Mouse (Mus musculus): ENCODE data around the gene Mbd5.
A peak's percentile ranks its signal among the peaks of the same experiment; 100 is the strongest.

Gene Mbd5

DNA sequence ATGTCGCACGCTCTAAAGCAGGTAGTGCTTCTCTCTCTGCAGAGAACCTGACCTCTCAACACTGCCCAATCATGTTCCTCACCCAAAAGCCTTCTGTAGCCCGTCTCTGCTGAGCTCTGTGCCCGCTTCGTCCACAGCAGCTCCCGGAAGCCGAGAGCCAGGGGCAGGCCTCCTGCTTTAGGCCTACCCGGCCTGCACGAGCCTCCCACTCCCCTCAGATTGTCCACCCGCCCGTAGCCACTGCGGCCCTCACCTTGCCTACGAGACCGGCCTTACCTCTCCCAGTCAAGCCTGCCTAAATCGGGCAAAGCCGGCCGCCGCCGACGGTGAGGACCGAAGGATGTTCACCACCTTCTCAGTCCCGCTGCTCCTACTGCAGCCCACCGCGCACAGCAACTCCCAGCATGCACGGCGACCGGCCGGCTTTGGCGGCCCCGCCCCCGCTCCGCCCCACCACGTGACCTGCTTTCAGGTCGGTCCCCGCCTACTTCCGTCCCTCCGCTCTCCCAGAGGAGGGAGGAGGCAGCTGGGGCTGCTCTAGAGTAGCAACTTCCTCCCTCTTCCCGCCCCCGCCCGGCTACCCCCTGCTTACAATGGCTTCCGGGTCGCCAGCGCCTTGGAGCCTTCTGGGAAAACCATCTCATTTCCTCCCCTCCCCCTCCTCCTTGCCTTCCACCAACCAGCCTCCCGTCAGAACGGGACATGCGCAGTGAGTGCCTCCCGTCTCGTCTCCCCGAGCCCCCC, at the start of gene Mbd5:
Gene Mbd5, plus strand, starts transcription at position 668 of the 744 bp plus-strand sequence.
- DNase-seq (ENCODE audit: low read depth, low spot score), result peak; percentile 92

DNA sequence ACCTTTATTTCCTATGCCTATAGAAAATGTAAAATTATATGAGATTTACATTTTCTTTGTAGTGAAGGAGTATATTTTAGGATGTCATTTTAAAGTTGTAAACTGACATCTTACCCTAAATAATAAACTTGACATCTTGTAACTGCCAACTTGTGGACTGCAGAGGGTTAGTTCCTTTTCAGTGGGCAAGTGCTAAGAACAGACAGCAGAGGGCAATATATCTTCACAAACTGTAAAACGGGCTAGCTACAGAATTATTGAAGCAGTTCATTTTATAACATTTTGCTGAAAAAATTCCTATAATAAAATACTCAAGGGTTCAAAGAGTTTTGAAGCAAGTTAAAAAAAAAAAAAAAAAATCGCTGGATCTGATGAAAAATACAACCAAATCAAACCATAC, 40.4 kb upstream of the Mbd5 start:
- no peak for DNase-seq (ENCODE audit: low read depth, low spot score)

DNA sequence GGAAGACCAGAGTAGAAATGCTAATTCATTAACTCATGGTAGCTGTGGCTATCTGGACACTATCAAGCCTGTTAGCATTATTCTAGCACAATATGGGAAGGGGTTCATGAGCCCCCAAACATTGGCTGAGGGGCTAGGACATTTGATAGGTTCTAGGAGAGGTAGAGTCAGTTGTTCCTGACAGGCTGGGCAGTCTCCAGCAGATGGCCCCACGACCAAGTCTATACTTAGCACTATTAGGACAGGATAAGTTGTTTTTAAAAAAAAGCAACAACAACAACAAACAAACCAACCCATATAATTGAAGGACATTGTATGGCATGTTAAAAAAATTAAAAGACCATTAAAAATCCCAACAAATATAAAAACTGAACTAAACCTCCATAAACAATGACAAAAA, 35.1 kb upstream of the Mbd5 start:
- DNase-seq (ENCODE audit: low read depth, low spot score), result no peak

DNA sequence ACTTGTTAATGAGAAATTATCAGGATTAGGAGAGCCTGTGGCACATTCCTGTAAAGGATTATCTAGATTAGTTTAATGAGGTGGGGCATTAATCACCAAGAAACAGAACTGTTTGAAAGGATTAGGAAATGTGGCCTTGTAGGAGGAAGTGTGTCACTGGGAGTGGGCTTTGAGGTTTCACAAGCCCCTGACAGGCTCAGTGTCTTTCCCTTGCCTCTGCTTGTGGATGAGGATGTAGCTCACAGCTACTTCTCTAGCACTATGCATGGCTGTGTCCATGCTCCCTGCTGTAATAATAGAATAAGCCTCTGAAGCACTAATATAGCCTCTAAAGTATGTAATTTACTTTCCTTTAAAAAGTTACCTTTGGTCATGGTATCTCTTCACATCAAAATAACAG, 33.5 kb upstream of the Mbd5 start:
- no peak for DNase-seq (ENCODE audit: low read depth, low spot score)

DNA sequence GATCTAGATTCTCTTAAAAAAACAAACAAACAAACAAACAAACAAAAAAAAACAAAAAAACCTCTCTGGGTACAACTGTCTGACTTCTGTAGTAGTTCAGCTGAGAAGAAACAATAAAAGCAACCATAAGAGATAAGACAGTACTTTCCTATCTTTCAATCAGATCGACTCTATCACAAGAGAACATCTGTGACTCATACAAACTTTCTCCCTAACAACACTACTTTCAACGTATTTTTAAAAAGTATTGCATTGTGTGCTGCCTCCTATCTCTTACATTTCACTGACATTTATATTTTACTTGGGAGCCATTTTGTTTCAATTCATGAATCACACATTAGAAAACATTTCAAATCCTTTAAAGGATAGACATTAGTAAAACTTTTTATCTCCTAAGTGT, 14.2 kb upstream of the Mbd5 start:
- no peak for DNase-seq (ENCODE audit: low read depth, low spot score)

DNA sequence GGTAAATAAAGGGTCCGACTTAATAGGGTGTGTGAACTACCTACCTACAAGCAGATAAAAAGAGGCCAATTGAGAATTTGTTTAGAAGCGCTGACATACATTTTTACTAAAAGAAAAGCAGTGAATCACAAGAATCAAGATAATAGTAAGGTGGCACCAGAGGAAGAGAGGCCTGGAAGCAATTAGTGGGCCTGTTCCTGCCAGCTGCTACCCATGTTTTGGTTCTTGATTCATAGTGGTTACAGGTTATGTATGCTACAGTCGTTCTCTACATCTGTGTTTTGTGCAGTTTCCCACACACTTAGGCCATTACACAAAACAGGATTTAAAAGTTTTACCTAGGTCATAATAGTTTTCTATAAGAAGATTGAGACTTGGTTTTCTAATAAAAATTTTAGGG, 1.5 kb upstream of the Mbd5 start:
- peak; percentile 8 for DNase-seq (ENCODE audit: low read depth, low spot score)

DNA sequence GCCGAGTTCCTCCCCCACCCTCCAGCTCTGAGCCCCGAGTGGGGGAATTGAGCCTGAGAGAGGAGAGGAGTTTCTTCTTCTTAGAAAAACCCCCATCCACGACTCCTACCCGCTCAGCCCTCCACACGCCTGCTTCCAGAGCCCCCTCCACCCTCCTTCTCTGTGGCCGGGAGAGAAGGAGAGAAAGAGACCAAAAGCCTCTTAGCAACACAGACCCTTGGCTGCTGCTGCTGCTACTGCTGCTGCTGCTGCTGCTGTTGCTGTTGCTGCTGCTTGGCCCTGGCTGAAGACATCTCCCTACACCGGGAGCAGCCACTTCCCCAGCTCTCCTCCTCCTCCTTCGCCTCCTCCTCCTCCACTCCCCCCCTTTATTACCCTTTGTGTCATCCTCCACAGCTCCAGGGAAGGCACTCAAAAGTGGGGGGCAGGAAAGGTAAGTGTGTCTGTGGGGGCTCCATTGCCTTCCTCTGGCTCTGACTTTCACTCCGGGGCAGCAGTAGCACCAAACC, 489 bp downstream of the Mbd5 start:
- DNase-seq (ENCODE audit: low read depth, low spot score), result peak; percentile 26

DNA sequence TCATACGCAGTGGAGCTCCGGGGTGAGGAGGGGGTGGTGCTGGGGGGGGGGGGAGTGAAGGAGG, 776 bp downstream of the Mbd5 start, which contains the start of gene Orc4:
Gene Orc4, minus strand, starts transcription at position 26 of the 64 bp plus-strand sequence.
- no peak for DNase-seq (ENCODE audit: low read depth, low spot score)

DNA sequence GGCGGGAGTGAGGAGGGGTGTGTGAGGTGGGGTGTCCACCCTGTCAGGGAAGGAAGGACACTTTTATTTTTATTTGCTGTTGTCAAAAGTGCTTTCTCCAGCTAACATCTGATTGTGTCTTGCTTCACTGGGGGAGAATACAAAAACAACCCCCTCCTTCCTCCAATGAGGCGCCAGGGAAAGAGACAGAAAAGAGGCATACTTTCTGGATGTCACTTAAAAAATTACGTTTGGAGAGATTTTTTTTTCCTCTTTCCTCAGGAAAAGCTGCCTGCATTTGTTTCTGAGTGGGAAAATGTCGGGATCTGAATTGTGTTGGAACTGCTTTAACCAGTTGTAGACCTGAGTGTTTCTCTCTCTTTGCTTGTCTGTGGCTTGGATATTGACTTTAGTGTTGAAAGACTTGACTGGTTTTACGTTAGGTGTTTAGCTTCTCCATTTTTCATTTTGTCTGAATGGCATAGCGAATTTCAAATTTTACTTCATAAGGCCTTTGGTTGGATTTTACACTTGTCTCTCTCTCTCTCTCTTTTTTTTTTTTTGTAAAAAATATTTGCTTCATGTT, 1.1 kb downstream of the Mbd5 start:
- peak; percentile 19 for DNase-seq (ENCODE audit: low read depth, low spot score)

DNA sequence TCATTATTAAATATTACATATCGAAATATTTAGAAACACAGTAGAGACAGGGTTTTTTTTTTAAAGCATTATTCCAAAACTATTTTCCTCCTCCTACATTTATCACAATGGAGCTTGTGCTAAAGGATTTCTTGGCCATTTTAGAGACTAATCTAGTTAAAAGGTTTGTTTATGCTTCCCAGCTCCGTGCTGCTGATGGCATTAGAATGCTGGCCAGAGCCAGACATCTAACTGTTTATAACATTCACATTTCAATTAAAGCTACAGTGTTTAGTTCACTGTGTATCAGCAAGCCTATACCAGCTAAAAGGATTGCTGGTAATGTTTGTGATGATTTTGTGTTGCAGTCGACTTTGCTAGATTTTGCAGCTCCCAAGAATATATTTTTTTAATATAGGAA, 7.3 kb downstream of the Mbd5 start:
- no peak for DNase-seq (ENCODE audit: low read depth, low spot score)

DNA sequence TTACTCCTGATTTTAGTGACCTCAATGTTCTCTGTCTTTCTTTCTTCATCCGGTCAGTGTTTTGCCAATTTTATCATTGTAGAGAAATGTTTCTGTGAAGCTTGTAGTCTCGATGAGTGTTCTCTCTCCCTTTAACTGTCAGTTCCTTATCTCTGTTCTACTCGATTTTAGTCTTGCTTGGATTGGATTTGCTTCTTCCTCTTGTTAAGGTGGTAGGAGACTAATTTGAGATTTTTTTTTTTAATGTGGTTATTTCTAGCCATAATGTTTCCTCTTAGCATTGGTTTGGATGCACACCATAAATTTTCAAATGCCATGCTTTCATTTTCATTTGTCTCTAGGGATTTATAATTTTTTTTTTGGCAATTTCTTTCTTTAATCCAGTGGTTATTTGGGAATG, 29.6 kb downstream of the Mbd5 start:
- DNase-seq (ENCODE audit: low read depth, low spot score), result no peak

DNA sequence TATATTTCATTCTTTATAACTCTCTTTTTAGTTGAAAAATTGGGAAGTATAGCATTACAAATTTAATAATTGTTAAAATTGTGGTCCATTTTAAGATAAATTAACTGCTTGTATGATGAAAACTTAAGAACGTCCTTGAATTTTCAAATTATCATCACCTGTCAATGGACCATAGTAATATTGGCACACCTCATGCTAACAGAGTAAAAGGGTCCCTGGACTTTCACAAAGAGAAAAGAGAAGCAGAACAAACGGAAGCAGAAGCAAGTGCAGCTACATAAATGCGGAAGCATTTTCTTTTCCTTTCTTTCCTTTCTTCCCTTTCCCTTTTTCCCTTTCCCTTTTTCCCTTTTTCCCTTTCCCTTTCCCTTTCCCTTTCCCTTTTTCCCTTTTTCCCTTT, 41.0 kb downstream of the Mbd5 start:
- no peak for DNase-seq (ENCODE audit: low read depth, low spot score)

DNA sequence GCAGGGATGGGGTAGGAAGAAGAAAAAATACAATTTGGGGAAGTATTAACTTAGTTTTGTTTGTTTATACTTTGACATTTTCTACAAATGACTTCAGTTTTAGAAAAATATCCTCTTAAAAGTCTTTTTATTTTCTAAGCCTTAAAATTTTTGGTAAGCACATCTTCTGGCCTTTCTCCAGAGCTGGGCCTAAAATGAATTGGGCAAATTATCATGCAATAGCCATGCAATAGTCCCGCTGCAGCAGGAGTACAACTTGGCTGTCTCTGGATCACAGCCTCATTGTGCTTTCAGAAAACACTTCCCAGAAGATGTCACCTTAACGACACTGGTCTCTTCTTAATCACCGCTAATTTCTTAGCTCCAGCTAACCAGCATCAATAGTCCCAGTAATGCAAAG, 91.2 kb downstream of the Mbd5 start:
- no peak for DNase-seq (ENCODE audit: low read depth, low spot score)

DNA sequence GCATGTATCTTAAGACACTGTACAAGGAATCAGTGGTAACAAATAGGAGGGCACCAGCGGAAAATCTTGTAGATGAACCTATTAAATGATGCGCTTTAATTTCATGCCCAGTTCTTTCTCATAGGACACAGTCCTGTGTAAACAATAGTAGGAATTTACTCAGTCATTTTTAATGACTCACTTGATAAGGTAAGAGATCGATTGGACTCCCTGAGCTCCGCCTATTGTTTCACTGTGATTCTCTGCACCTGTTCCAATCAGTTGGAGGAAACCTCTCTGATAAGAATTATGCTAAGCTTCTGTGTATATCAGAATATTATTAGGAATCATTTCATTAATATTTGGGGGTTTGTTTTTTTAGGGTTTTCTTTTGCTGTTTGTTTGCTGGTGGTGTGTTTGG, 100.7 kb downstream of the Mbd5 start:
- no peak for DNase-seq (ENCODE audit: low read depth, low spot score)

DNA sequence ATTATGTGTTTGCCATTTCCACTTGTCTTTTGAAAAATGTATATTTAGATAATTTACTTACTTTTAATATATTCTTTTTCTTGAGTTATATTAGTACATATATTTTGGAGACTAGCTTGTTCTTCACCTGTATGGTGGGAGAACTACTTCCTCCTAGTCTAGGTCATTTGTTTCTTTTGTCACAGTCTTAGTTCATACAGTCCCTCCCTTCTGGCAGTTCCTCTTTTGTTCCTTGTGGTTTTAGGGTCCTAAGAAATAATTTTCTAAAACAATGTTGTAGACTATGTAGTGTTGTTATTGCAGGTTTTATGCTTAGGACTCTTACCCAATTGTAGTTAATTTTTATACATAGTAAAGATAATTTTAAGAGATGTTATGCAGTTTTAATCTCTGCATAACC, 118.6 kb downstream of the Mbd5 start:
- DNase-seq (ENCODE audit: low read depth, low spot score), result no peak

DNA sequence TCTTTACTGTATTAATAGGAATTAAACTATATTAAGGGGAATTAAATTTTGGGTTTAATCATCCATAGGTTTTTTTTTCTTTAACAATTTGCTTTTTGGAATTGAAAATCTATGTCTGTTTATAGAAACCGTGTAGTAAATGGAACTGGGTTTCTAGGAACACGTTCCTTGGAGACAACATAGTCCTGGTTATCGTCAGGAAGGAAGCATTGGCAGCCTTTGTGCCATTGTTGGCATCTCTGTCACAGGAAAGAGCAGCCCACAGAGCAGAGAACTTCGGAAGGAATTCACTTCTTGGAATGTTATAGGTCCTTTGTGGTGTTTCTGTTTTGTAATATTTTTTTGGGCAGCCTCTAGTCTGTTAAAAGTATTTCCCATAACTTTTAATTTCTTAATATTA, 135.7 kb downstream of the Mbd5 start:
- DNase-seq (ENCODE audit: low read depth, low spot score), result no peak

DNA sequence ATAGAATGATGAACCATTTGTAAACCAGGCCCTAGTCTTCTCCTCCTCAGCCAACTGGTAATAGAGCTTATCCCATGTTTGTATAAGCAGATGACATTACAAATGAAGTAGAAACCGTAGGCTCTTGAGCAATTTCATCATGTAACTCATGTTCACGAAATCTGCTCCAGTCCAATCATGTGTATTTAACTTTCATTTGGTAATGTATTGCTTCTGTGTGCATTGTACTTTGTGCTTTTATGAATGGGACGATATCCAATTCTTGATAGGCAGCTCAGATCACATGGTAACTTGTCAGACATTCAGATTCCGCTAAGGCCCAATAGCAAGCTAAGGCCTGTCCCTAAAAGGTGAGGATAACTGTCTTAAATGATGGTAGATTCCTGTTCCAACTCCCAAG, 141.5 kb downstream of the Mbd5 start:
- no peak for DNase-seq (ENCODE audit: low read depth, low spot score)

DNA sequence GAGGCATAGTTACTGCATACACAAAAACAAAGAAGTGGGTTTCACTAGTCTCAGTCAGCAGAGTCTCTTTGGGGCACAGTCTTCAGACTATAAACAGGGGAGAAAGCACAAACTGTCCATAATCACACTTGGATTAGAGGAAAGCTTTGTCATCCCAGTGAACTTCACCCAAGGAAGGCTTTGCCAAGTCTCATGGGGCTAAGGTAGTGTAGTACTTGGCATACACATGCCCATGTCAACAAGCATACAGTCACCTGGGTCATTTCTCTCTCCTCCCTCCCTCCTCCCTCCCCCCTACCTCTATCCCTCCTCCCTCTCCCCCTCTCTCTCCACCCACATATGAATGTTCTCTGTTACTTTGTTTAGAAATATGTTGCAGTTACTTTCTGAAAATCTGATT, 147.5 kb downstream of the Mbd5 start:
- DNase-seq (ENCODE audit: low read depth, low spot score), result no peak

DNA sequence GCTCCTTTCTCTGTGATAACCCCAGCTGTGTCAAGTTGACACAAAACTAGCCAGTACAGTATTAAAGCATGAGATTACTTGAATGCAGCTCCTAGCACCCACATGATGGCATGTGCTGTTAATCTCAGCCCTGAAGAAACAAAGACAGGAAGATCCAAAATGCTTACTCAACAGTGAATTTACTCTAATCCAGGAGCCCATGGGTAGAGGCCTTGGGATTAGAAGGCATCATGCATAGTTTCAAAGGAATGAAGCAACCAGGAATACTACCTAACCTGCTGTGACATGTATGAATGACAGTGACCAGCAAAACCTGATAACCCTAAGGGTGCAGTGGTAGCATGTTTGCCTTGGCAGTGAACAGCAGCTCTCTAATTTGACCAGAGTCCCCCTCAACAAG, 159.6 kb downstream of the Mbd5 start:
- no peak for DNase-seq (ENCODE audit: low read depth, low spot score)

DNA sequence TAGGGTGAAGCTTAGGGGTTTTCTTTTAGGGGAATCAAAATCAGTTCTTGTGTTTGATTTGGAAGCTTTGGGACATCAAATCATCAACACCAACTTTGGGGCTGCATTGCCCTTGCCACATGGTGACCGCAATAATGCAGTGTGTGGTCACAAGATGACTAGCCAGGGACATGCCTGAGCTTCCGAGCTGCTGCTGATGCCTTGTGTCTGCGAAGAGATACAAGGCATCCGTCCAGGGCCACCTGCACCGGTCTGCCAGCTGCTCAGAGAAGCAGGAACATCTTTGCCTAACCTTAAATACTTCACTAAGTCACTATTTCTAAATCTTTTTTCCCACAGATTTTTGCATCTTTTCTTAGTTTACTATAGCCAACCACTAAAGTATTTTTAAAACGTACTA, 170.6 kb downstream of the Mbd5 start:
- no peak for DNase-seq (ENCODE audit: low read depth, low spot score)

DNA sequence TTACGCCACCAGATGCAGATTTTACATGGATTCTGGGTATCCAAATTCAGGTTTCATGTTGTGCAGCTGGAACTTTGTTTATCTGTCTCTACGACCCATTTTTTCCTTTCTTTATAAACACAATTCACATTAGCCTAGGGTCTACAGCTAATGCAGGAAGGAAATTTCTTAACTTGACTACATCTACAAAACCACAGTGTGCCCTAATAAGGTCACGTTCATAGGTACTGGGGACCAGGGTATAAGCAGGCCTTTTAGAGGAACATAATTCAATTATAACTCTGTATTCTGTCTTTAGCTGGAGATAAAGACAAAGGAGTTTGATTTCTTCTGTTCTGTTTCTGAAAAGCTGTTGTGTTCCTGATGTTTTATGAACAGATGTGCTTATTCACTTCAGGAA, 172.3 kb downstream of the Mbd5 start:
- no peak for DNase-seq (ENCODE audit: low read depth, low spot score)

DNA sequence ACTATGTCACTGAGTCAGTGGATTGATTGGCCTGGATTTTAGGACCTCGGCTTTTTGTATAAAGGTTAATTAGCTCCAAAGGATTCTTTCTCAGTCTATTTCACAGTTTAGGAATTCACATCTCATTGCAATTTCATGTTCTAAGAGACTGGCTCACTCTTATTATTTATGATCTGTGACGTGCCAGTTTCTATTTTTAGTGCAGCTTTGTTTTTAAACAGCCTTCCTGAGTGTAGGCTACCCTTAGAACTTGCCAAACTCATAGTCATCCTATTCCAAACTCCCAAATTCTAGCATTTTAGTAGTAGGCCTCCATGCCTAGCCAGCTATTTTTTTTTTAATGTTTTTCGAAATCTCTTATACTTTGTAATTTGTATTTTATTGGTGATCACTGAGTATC, 192.9 kb downstream of the Mbd5 start:
- DNase-seq (ENCODE audit: low read depth, low spot score), result no peak

DNA sequence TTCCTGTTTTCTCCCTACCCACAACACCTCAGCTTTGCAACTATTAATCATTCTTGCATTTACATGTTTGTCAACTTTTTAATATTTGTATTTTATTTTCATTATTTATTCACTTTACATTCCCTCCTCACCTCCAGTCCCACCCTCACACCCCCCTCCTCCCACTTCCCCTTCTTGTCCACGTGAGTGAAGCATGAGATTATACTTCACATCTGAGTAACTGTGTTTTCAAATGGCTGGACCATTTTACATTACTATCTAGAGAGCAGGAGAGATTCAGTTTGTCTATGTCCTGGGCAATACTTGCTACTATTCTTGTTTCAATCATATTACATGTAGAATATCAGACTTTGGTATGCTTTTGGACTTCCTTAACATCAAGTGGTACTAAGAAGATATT, 204.3 kb downstream of the Mbd5 start:
- DNase-seq (ENCODE audit: low read depth, low spot score), result no peak

DNA sequence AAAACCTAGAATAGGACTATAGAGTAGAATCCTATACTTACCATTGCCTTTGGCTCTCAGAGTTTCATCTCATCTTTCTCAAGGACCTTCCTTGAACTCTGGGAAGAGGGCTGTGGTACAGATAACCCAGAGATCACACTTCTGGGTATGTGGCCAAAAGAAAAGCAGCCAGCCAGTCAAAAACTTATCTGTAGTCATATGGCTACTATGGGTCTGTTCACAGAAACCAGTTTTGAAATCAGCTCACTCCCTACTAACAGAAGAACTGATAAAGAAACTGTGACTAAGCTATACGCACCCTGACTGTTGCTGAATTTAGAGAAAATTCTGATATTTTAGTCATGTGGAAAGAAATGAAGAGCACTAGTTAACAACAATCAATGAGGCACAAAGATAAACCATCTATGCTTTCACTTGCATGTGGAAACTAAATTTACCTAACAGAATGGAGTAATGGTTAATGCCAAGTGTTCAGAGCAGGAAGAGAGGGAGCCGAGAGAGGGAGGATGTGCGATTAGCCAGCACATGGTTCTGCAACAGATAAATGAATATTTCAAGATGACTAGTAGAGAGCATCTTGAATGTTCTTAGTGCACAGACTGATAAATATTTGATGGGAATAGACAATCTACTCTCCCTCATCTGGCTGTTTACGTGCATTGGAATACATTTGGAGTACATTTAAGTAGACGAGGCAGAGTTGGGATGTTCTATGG, 211.1 kb downstream of the Mbd5 start:
- DNase-seq (ENCODE audit: low read depth, low spot score), result no peak

All from c-Kit-negative CD71-positive TER-119-positive erythroid progenitor cells, embryonic 14.5 days (primary cell).